Mouse (Mus musculus) midbrain, embryonic 16.5 days (tissue): ENCODE data around the gene Cetn4. TPM values are rescaled to one million over a fixed set of nuclear protein-coding genes. Genes with fewer than 3 reads are reported as not detected.

Experiments
- ATAC-seq: fragments of 200-750 bp; cut with Nextera tagmentation; 2 replicates; pipeline ENCODE4 v1.8.0; 2017; ENCODE audit warnings: moderate TSS enrichment
- H3K27ac ChIP-seq: fragments of 300-500 bp; sonication (generic); 2 replicates; pipeline ENCODE4 v1.5.1; 2014; ENCODE audit warnings: mild to moderate bottlenecking, low read length, mixed read lengths
- H3K27me3 ChIP-seq: fragments of 300-500 bp; sonication (generic); 2 replicates; pipeline ENCODE4 v1.6.1; 2014; ENCODE audit warnings: low read depth, low read length, mixed read lengths; ENCODE audit not compliant: control insufficient read depth, insufficient read depth
- H3K36me3 ChIP-seq: fragments of 300-500 bp; sonication (generic); 2 replicates; pipeline ENCODE4 v1.6.1; 2014; ENCODE audit warnings: mild to moderate bottlenecking, low read length, moderate library complexity, mixed read lengths; ENCODE audit not compliant: control insufficient read depth, insufficient read depth
- H3K4me1 ChIP-seq: fragments of 300-500 bp; sonication (generic); 2 replicates; pipeline ENCODE4 v1.6.1; 2014; ENCODE audit warnings: mild to moderate bottlenecking, low read length, mixed read lengths; ENCODE audit not compliant: control insufficient read depth, insufficient read depth
- H3K4me2 ChIP-seq: fragments of 300-500 bp; sonication (generic); 2 replicates; pipeline ENCODE4 v1.6.1; 2014; ENCODE audit warnings: mild to moderate bottlenecking, low read length, mixed read lengths
- H3K4me3 ChIP-seq: fragments of 300-500 bp; sonication (generic); 2 replicates; pipeline ENCODE4 v1.5.1; 2014; ENCODE audit warnings: low read depth, mild to moderate bottlenecking, low read length, moderate library complexity, mixed read lengths
- H3K9ac ChIP-seq: fragments of 300-500 bp; sonication (generic); 2 replicates; pipeline ENCODE4 v1.6.1; 2014; ENCODE audit warnings: low read depth, low read length, mixed read lengths
- H3K9me3 ChIP-seq: fragments of 300-500 bp; sonication (generic); replicated peaks from 2 replicates; pipeline ENCODE4 v1.6.1; 2014; ENCODE audit warnings: mild to moderate bottlenecking, low read length, mixed read lengths; ENCODE audit not compliant: control insufficient read depth, poor library complexity, severe bottlenecking
- WGBS: fragments of 180-500 bp; shearing (Covaris S2); extraction: QIAGEN DNeasy Blood & Tissue Kit; methylation state at CpG from one replicate; pipeline ENCODE4 v1.1.7; 2014; 5-methylcytosine and 5-hydroxymethylcytosine counted together
- polyA plus RNA-seq: library from polyadenylated mRNA; unstranded; fragments of >200 nt; fragmentation: Nextera tagmentation; extraction: Ambion mirVana; gene quantifications from 2 replicates; pipeline ENCODE4 v1.2.1, GENCODE M21; 2015

Cetn4 gene
- 2.3 and 4.0 TPM in 2 replicates for polyA plus RNA-seq

DNA sequence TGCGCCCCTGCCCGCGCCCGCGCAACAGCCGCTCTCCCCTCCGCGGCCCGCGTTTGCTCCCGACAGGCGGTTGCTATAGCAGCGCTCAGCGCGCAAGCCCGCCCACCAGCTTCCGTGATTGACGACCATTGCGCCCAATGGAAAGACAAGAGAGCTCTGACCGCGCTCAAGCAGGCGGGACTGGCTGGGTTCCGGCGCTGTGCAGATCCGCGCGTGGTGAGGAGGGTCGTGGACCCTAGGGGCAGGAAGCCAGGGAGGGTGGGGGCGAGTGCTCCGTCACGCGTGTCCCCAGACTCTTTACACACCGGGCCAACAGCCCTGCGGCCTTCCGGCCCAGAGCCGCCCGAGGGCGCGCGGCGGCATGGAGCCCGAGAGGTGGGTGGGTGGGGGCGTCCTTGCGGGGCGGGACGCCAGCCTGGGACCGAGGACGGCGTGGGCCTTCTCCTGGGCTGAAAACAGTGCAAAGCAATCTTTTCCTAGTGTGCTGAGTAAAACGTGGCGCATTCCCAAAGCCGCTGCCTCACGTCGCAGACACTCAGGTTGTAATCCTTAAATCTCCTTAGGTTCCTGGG is at the start of gene Cetn4, which contains the start of gene Bbs12:
Gene Cetn4, minus strand, starts transcription at position 339 of the 572 bp plus-strand sequence.
Gene Bbs12, plus strand, starts transcription at position 185 of the 572 bp plus-strand sequence.
- Histone ChIP-seq H3K27ac (peak within 1 kb of the TSS; percentile 77), H3K4me1 (peaks cover 10% of the 10 kb centered on the region), H3K4me3 (peak within 1 kb of the TSS; percentile 81), H3K36me3 (no peaks in the 10 kb centered on the region), H3K27me3 (no peaks in the 10 kb centered on the region), H3K4me2 (peak within 1 kb of the TSS; percentile 82), H3K9me3 (no peaks in the 10 kb centered on the region), H3K9ac (peak within 1 kb of the TSS; percentile 81)
- under 1% methylated on average over 54 of the region's 54 CpGs for WGBS
- ATAC-seq, result peak; percentile 100

DNA sequence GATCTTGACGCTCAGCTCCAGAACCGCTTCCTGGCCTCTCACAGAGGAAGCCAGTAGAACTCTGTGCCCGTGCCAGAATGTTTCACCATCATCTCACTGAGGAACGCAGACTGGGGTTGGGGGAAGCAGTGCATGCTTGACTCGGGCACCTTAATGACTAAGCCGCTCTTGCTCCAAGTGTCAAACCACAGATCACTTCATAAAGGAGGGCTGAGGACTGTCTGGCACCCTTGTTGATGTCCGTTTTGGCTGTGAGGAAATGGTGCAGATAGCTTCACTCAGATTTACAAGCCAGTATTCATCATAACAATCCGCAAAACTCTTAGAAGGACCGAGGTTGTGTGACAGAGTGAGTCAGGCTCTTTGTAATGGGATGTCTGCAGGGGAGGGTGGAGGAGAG is 48.2 kb upstream of the Cetn4 start:
- H3K27ac ChIP-seq, result no peak overlapping the region
- H3K4me1 ChIP-seq, result no peaks in the 10 kb centered on the region
- no peaks in the 10 kb centered on the region for H3K36me3 ChIP-seq
- H3K9ac ChIP-seq, result no peak overlapping the region
- 88% methylated on average over 9 of the region's 9 CpGs for WGBS
- H3K9me3 ChIP-seq, result no peaks in the 10 kb centered on the region
- ATAC-seq, result no peak
- H3K4me2 ChIP-seq, result no peak overlapping the region
- no peaks in the 10 kb centered on the region for H3K27me3 ChIP-seq
- no peak overlapping the region for H3K4me3 ChIP-seq

DNA sequence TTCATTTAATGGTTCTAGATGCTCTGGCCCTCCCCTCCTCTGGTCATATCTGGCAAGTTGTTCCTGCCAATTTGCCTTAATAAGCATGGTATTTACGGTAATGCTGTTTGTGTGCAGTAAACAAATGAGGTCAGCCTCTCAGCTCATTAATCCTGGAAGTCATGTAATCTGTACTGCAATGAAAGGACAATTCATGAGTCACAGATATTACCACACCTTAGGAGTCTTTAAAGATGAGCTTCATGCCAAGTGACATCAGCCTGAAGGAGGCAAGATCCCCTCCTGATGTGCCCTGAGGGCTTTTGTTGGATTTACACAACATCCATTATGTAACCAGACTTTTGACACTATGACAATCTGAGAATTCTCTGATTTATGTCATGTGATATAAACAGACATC is 42.2 kb upstream of the Cetn4 start:
- WGBS, result 87% methylated on average over 1 of the region's 1 CpGs
- H3K4me2 ChIP-seq, result no peak overlapping the region
- no peaks in the 10 kb centered on the region for H3K4me1 ChIP-seq
- no peak for ATAC-seq
- peaks cover 1% of the 10 kb centered on the region; the same call in 1 of the 2 replicates for H3K27me3 ChIP-seq
- H3K9ac ChIP-seq, result no peak overlapping the region
- no peaks in the 10 kb centered on the region for H3K36me3 ChIP-seq
- H3K27ac ChIP-seq, result no peak overlapping the region
- no peak overlapping the region for H3K4me3 ChIP-seq
- no peaks in the 10 kb centered on the region for H3K9me3 ChIP-seq

DNA sequence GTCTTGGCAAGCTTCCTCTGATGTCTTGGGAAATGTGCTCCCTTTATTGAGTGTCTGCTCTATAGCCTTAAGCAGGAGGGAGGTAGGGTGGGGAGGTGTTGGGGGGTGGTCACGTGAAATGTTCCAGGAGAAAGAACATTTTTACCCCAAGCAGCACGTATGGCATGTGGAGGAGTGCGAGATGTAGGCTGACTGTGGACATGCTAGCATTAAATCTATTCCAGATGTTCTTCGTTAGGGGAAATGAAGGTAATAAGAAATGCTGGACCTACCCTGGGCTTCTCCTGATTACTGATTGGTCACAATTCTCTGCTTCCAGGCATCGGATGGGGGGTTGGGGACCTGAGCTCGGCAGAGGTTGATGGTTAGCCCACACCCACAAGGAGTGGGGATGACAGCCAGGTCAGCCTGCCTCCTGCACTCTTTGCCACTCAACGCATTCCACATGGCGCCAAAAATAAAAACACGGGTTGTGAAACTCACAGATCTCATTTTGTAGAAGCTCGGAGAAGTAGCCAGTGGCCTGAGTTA is 41.5 kb upstream of the Cetn4 start:
- Histone ChIP-seq H3K9me3 (no peaks in the 10 kb centered on the region), H3K27ac (no peak overlapping the region), H3K4me1 (peaks cover 1% of the 10 kb centered on the region; the same call in 1 of the 2 replicates), H3K27me3 (peaks cover 8% of the 10 kb centered on the region), H3K4me3 (no peak overlapping the region), H3K4me2 (no peak overlapping the region), H3K36me3 (no peaks in the 10 kb centered on the region), H3K9ac (no peak overlapping the region)
- ATAC-seq, result no peak
- WGBS, result 91% methylated on average over 10 of the region's 10 CpGs

DNA sequence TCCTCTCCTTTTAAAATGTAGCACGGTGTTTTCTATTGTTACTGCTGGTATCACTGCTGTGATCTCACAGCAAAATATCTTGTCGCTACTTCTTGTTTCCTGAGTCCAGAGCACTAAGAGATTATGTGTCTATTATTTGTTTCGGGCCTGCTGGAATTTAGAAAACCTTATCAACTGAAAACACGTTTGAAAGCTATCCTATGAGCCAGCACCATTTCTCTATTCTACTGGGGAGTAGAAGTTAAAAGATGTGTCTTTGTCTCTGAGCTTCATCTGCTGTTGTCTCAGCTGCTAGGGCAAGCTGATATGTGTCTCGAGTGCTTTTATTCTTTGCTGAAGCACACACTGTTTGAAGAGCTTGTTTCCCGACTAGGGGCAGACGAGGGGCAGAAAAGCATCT is 37.9 kb upstream of the Cetn4 start:
- Histone ChIP-seq H3K36me3 (no peaks in the 10 kb centered on the region), H3K9me3 (no peaks in the 10 kb centered on the region), H3K4me2 (no peak overlapping the region), H3K4me1 (peaks cover 11% of the 10 kb centered on the region), H3K27ac (no peak overlapping the region), H3K27me3 (peaks cover 26% of the 10 kb centered on the region), H3K4me3 (no peak overlapping the region), H3K9ac (no peak overlapping the region)
- WGBS, result 46% methylated on average over 7 of the region's 7 CpGs
- ATAC-seq, result no peak

DNA sequence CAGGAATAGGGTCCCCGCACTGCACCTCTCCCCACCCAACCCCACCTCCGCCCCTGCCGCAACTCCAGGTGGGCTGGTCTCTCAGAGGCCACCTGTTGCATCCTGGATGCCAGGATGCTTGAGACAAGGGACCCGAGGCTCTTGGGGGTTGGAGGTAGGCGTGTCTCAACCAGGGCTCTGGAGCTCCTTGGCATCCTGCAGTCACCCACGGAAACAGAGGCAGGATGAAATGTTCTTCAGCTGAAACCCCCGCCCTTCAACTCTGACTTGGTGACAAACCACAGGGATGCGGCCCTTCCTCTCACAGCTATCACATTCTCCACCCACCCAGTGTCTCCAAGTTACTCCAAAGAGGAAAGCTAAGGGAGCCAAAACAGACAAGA is 36.6 kb upstream of the Cetn4 start:
- 0 out of 2 replicates have a peak, but pooled peaks have one; percentile 13 for ATAC-seq
- Histone ChIP-seq H3K27me3 (peaks cover 26% of the 10 kb centered on the region), H3K36me3 (no peaks in the 10 kb centered on the region), H3K9ac (peak overlapping the region; percentile 73), H3K4me1 (peaks cover 11% of the 10 kb centered on the region), H3K27ac (no peak overlapping the region), H3K4me3 (peak overlapping the region; percentile 75), H3K4me2 (peak overlapping the region; percentile 100), H3K9me3 (no peaks in the 10 kb centered on the region)
- WGBS, result 11% methylated on average over 8 of the region's 8 CpGs

DNA sequence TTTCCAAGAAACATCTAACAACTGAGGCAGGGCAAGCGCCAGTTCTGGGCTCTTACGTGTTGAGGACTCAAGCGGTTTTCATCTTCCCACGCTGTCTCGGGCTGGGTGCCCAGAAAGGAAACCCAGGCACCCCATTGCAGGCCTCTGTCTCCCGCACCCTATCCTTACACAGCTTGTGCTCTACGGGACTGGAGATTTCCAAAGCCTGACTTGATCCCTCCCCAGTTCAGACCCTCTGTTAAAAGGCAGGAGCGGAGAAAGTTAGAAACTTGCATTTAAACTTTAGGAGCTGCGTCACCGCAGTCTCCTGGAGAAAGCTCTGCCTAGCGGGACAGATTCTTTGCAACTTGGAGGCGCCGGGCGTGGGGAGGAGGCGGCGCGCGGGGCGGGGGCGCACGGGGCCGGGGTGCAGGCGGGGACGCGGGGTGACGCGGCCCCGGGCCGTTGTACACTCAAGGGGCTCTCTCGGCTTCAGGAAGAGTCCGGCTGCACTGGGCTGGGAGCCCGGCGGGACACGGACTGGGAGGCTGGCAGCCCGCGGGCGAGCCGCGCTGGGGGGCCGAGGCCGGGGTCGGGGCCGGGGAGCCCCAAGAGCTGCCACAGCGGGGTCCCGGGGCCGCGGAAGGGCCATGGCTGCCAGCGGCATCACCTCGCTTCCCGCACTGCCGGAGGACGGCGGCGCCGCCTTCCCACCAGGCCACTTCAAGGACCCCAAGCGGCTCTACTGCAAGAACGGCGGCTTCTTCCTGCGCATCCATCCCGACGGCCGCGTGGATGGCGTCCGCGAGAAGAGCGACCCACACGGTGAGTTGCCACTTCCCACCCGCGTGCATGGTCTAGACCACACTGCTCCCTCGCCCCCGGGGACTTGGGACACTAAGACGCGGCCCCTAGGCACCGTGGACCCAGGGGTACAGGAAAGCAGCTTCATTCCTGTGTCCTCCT is 36.0 kb upstream of the Cetn4 start, which contains the start of gene Fgf2:
Gene Fgf2, plus strand, starts transcription at position 126 of the 945 bp plus-strand sequence.
- H3K4me3 ChIP-seq, result peak within 1 kb of the TSS; percentile 75
- H3K9ac ChIP-seq, result peak within 1 kb of the TSS; percentile 73
- H3K36me3 ChIP-seq, result no peaks in the 10 kb centered on the region
- H3K9me3 ChIP-seq, result no peaks in the 10 kb centered on the region
- H3K4me1 ChIP-seq, result peaks cover 11% of the 10 kb centered on the region
- H3K4me2 ChIP-seq, result peak within 1 kb of the TSS; percentile 100
- WGBS, result under 1% methylated on average over 67 of the region's 75 CpGs
- H3K27ac ChIP-seq, result no peak within 1 kb of the TSS
- peaks cover 26% of the 10 kb centered on the region for H3K27me3 ChIP-seq
- ATAC-seq, result peak; percentile 85

DNA sequence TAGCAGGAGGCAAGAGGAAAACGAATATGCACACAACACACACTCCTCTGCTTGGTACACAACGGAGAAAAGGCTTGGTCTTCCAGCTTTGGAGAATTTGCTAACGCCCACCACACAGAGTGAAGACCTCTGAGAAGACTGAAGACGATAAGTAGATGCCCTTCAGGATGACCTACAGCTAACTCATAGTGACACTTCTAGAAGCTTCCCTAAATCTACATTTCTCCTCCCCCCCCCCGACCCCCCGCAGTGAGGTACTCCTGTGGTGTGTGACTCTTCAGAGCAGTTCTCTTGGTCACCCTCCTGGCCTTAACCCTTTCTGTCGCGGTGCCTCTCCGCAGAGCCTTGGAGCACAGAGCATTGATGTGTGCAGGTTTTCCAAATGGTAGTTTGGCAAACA is 35.2 kb upstream of the Cetn4 start:
- Histone ChIP-seq H3K4me2 (peak overlapping the region; percentile 100), H3K4me1 (peaks cover 11% of the 10 kb centered on the region), H3K9ac (no peak overlapping the region), H3K27ac (no peak overlapping the region), H3K36me3 (no peaks in the 10 kb centered on the region), H3K4me3 (no peak overlapping the region), H3K27me3 (peaks cover 26% of the 10 kb centered on the region), H3K9me3 (no peaks in the 10 kb centered on the region)
- ATAC-seq, result no peak
- 32% methylated on average over 9 of the region's 9 CpGs for WGBS
